Mouse (Mus musculus) CH12.LX (cell line): ENCODE measurements around the gene Skp2. TPM values are rescaled to one million over a fixed set of nuclear protein-coding genes. Genes with fewer than 3 reads are reported as not detected.
A peak's percentile ranks its signal among the peaks of the same experiment; 100 is the strongest.

Source experiments
- DNase-seq: peaks from one replicate; pipeline ENCODE4 v3.0.0-alpha.2; 2013; ENCODE audit errors: extremely low read depth
- H3K27ac ChIP-seq: 2 replicates; pipeline ENCODE4 v1.5.1; 2012; ENCODE audit warnings: low read depth, mild to moderate bottlenecking, control low read depth, moderate library complexity; ENCODE audit not compliant: insufficient read depth
- H3K27me3 ChIP-seq: replicated peaks from 2 replicates; pipeline ENCODE3; 2012; ENCODE audit warnings: inconsistent platforms
- H3K36me3 ChIP-seq, 2 experiments: replicated peaks in 1 of 2; 2 replicates each; pipeline versions ENCODE3 to v1.6.1; 2012; ENCODE audit warnings: inconsistent platforms in 1 of 2, low read length in 1 of 2, mild to moderate bottlenecking in 1 of 2, mixed read lengths in 1 of 2, moderate library complexity in 1 of 2; ENCODE audit not compliant: control insufficient read depth in 1 of 2, insufficient read depth in 1 of 2
- H3K4me1 ChIP-seq, 2 experiments: 2 replicates each; pipeline ENCODE4 v1.6.1; 2012; ENCODE audit warnings: inconsistent platforms in 1 of 2, moderate library complexity in 1 of 2; ENCODE audit not compliant: insufficient read depth in 2 of 2, control insufficient read depth in 1 of 2
- H3K4me2 ChIP-seq: 2 replicates; pipeline ENCODE4 v1.6.1; 2012; ENCODE audit warnings: low read depth, mild to moderate bottlenecking, control low read depth; ENCODE audit not compliant: poor library complexity, insufficient read depth, severe bottlenecking
- H3K4me3 ChIP-seq, 3 experiments: fragments of 150-350 bp in 1 of 3; sonication (generic) in 1 of 3; replicated peaks in 1 of 3; 2 replicates each; pipeline versions ENCODE3 to v1.5.1; 2011 to 2012; ENCODE audit warnings: low read depth in 2 of 3, low read length in 2 of 3, mild to moderate bottlenecking in 2 of 3, moderate library complexity in 2 of 3, control low read depth in 1 of 3, improper control_type of control experiment in 1 of 3, inconsistent platforms in 1 of 3, mixed read lengths in 1 of 3; ENCODE audit not compliant: poor library complexity in 1 of 3
- H3K79me2 ChIP-seq: replicated peaks from 2 replicates; pipeline ENCODE4 v1.6.1; 2012; ENCODE audit warnings: mild to moderate bottlenecking, moderate library complexity; ENCODE audit not compliant: control insufficient read depth, poor library complexity, insufficient read depth, severe bottlenecking; ENCODE audit errors: extremely low read depth
- H3K9ac ChIP-seq: 2 replicates; pipeline ENCODE4 v1.6.1; 2012; ENCODE audit warnings: low read depth, mild to moderate bottlenecking, control low read depth, moderate library complexity; ENCODE audit not compliant: insufficient read depth
- H3K9me3 ChIP-seq: replicated peaks from 2 replicates; pipeline ENCODE3; 2012; ENCODE audit warnings: low read length, inconsistent platforms, mixed read lengths
- BHLHE40 ChIP-seq: IDR thresholded peaks from 2 replicates; pipeline ENCODE4 v1.6.1; 2011; ENCODE audit warnings: mild to moderate bottlenecking, low read depth, low read length, improper control_type of control experiment
- CTCF ChIP-seq, 2 experiments: IDR thresholded peaks in 1 of 2; conservative IDR thresholded peaks in 1 of 2; 2 replicates each; pipeline ENCODE4 v1.5.1; 2011 to 2012; ENCODE audit warnings: low read depth in 2 of 2, low read length in 2 of 2, improper control_type of control experiment in 1 of 2, inconsistent platforms in 1 of 2, mild to moderate bottlenecking in 1 of 2, moderate library complexity in 1 of 2
- E2F4 ChIP-seq: IDR thresholded peaks from 2 replicates; pipeline ENCODE4 v1.6.1; 2011; ENCODE audit warnings: low read depth, low read length, improper control_type of control experiment; ENCODE audit not compliant: insufficient replicate concordance
- ETS1 ChIP-seq: conservative IDR thresholded peaks from 2 replicates; pipeline ENCODE4 v1.6.1; 2012; ENCODE audit warnings: low read depth, mild to moderate bottlenecking, inconsistent platforms, low read length, improper control_type of control experiment, moderate library complexity
- GABPA ChIP-seq: IDR thresholded peaks from 2 replicates; pipeline ENCODE4 v1.6.1; 2012; ENCODE audit warnings: low read depth, low read length, improper control_type of control experiment, inconsistent platforms; ENCODE audit not compliant: insufficient replicate concordance
- HCFC1 ChIP-seq: IDR thresholded peaks from 2 replicates; pipeline ENCODE4 v1.6.1; 2012; ENCODE audit warnings: low read depth, mild to moderate bottlenecking, inconsistent platforms, low read length, improper control_type of control experiment
- IRF4 ChIP-seq: IDR thresholded peaks from 2 replicates; pipeline ENCODE4 v1.6.1; 2014; ENCODE audit warnings: low read depth, mild to moderate bottlenecking, inconsistent platforms, low read length, improper control_type of control experiment
- JUND ChIP-seq: conservative IDR thresholded peaks from 2 replicates; pipeline ENCODE4 v1.6.1; 2011; ENCODE audit warnings: low read depth, low read length, improper control_type of control experiment
- KAT2A ChIP-seq: IDR thresholded peaks from 2 replicates; pipeline ENCODE4 v1.6.1; 2012; ENCODE audit warnings: low read length, improper control_type of control experiment, inconsistent platforms; ENCODE audit not compliant: insufficient replicate concordance
- MAX ChIP-seq: IDR thresholded peaks from 2 replicates; pipeline ENCODE4 v1.6.1; 2011; ENCODE audit warnings: low read length, improper control_type of control experiment
- MYC ChIP-seq: IDR thresholded peaks from 2 replicates; pipeline ENCODE4 v1.6.1; 2011; ENCODE audit warnings: low read depth, mild to moderate bottlenecking, improper control_type of control experiment, low read length
- NELFE ChIP-seq: IDR thresholded peaks from 2 replicates; pipeline ENCODE4 v1.6.1; 2011; ENCODE audit warnings: low read depth, low read length, improper control_type of control experiment
- NRF1 ChIP-seq: IDR thresholded peaks from 2 replicates; pipeline ENCODE4 v1.6.1; 2014; ENCODE audit warnings: low read depth, mild to moderate bottlenecking, inconsistent platforms, low read length, improper control_type of control experiment, moderate library complexity
- PAX5 ChIP-seq: IDR thresholded peaks from 2 replicates; pipeline ENCODE4 v1.6.1; 2012; ENCODE audit warnings: low read length, inconsistent platforms, mixed read lengths
- POLR2AphosphoS2 ChIP-seq: IDR thresholded peaks from 2 replicates; pipeline ENCODE4 v1.6.1; 2011; ENCODE audit warnings: low read depth, low read length, improper control_type of control experiment
- RAD21 ChIP-seq: IDR thresholded peaks from 2 replicates; pipeline ENCODE4 v1.6.1; 2011; ENCODE audit warnings: low read depth, mild to moderate bottlenecking, low read length, improper control_type of control experiment, moderate library complexity
- SMC3 ChIP-seq: IDR thresholded peaks from 2 replicates; pipeline ENCODE4 v1.6.1; 2011; ENCODE audit warnings: low read depth, low read length, improper control_type of control experiment
- TBP ChIP-seq: conservative IDR thresholded peaks from 2 replicates; pipeline ENCODE4 v1.6.1; 2011; ENCODE audit warnings: low read depth, low read length, improper control_type of control experiment
- USF2 ChIP-seq: conservative IDR thresholded peaks from 2 replicates; pipeline ENCODE4 v1.6.1; 2011; ENCODE audit warnings: low read depth, low read length, improper control_type of control experiment
- ZC3H11A ChIP-seq: IDR thresholded peaks from 2 replicates; pipeline ENCODE4 v1.6.1; 2012; ENCODE audit warnings: low read depth, mild to moderate bottlenecking, inconsistent platforms, low read length, improper control_type of control experiment
- ZNF384 ChIP-seq: IDR thresholded peaks from 2 replicates; pipeline ENCODE4 v1.6.1; 2012; ENCODE audit warnings: low read depth, low read length, improper control_type of control experiment, inconsistent platforms
- dilution Hi-C: fragments of 300-500 bp; cut with MboI; formaldehyde crosslinking; loops from 2 replicates; pipeline ENCODE4 v1.14.3; 2020; ENCODE audit warnings: low sequenced_read_pairs; ENCODE audit not compliant: extremely low pct_unique_long_range_greater_than_20kb, extremely low pct_ligation_motif_present
- in situ Hi-C: fragments of 300-500 bp; cut with MboI; formaldehyde crosslinking; loops from 3 replicates; pipeline ENCODE4 v1.14.3; 2019; ENCODE audit warnings: low sequenced_read_pairs, low pct_ligation_motif_present, low pct_unique_long_range_greater_than_20kb, mixed read lengths
- polyA plus RNA-seq: library from polyadenylated mRNA; unstranded; fragments of >175 nt; gene quantifications from 2 replicates; pipeline ENCODE4 v1.2.1, GENCODE M21; 2012; ENCODE audit warnings: low read depth; ENCODE audit not compliant: insufficient read length
- total RNA-seq, 2 experiments: library from RNA; depleted of rRNA; stranded (reverse); fragments of 300-350 nt in 1 of 2; fragments of >200 nt in 1 of 2; gene quantifications; 2 replicates each; pipeline ENCODE4 v1.2.3; 2012 to 2014

Skp2 gene
- total and polyA plus RNA-seq, 3 experiments, result 14.1 to 23.2 (median 23.1) TPM

DNA sequence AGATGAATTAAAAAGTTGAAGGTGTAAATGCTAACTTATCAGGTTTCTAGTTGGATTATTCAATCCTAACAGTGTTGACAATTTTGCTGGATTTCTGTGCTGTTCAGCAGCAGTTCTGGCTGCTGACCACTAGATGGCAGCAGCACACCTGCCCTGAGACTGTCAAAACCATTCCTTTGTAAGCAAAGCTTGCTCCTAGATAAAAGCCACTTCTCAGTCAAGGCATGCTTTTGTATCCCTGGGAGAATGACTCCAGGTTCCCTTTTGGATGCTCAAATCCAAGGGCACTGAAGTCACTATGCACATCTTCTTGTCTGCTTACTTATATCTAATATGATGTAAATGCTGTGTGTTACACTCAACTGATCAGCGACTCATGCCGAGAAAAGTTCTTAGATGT, 35.1 kb downstream of the Skp2 start:
- no peaks in the 10 kb centered on the region for H3K9me3 ChIP-seq
- DNase-seq, result peak; percentile 47
- H3K79me2 ChIP-seq, result no peaks in the 10 kb centered on the region; the same call in 1 of the 2 replicates
- no peaks in the 10 kb centered on the region for H3K27me3 ChIP-seq
- H3K27ac ChIP-seq, result no peak overlapping the region
- dilution Hi-C loops (no loop called here), in situ Hi-C loops (no loop called here)
- H3K4me3 ChIP-seq, result no peak overlapping the region
- no peaks in the 10 kb centered on the region for H3K4me1 ChIP-seq
- peaks cover 68 to 94% of the 10 kb centered on the region in 2 experiments for H3K36me3 ChIP-seq
- no peak overlapping the region for H3K4me2 ChIP-seq
- no peak overlapping the region for H3K9ac ChIP-seq
- no peak for TF ChIP-seq ZC3H11A
- peak; percentile 67 for TF ChIP-seq SMC3
- no peak for TF ChIP-seq BHLHE40
- TF ChIP-seq NELFE, result peak; percentile 43; the same call in 1 of the 2 replicates
- TF ChIP-seq ETS1, result no peak
- TF ChIP-seq RAD21, result peak; percentile 85
- peak; percentile 89 to 98 for TF ChIP-seq CTCF (conservative IDR thresholded peaks at IDR 0.05 in 1 of 2, IDR thresholded peaks at IDR 0.05 in 1 of 2; ENCODE audit: low read depth in 2 of 2, low read length in 2 of 2)
- no peak for TF ChIP-seq ZNF384
- TF ChIP-seq MAX, result no peak
- TF ChIP-seq HCFC1, result no peak
- TF ChIP-seq E2F4, result no peak
- no peak for TF ChIP-seq NRF1

DNA sequence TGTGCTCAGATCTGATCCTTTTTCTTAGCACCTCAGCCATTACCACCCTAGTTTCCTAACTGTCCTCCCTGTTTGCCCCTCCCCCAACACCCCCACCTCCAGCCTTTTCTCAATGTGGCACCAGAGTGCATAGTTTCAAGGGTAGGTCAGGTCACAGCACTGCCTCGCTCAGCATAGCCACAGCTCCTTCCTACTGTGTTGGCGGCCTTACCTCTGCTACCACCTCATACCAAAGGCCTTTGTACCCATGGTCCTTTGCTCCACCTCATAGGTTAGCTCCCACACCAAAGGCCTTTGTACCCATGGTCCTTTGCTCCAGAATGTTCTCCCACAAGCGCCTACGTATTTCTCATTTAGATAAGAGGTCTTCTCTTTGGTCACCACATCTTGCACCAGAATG, 36.4 kb downstream of the Skp2 start:
- Histone ChIP-seq H3K27me3 (no peaks in the 10 kb centered on the region), H3K27ac (no peak overlapping the region), H3K36me3 (peaks cover 69 to 93% of the 10 kb centered on the region in 2 experiments), H3K9me3 (no peaks in the 10 kb centered on the region), H3K4me3 (no peak overlapping the region), H3K4me1 (no peaks in the 10 kb centered on the region), H3K4me2 (no peak overlapping the region), H3K79me2 (no peaks in the 10 kb centered on the region; the same call in 1 of the 2 replicates), H3K9ac (no peak overlapping the region)
- DNase-seq, result no peak
- dilution Hi-C loops, result no loop called here
- in situ Hi-C loops, result no loop called here
- TF ChIP-seq NELFE (no peak), JUND (no peak), SMC3 (no peak), POLR2AphosphoS2 (no peak), TBP (no peak), E2F4 (no peak), ZNF384 (no peak), USF2 (no peak), MYC (no peak), KAT2A (no peak), PAX5 (no peak), GABPA (no peak), HCFC1 (no peak), IRF4 (no peak), ETS1 (no peak)
